Mouse (Mus musculus) Patski (cell line): ENCODE measurements at regions not wholly inside any gene's neighbourhood (a gene's known extent, or its start where the extent isn't known, plus 50 kb on each side); places are given as distances from the start of the nearest gene placed in this dataset.

Experiments used
- ATAC-seq: fragments of 100-300 bp; one replicate; pipeline ENCODE4 v1.8.0; 2021
- CTCF ChIA-PET: fragments of 350-600 bp; sonication (Branson Sonifier 250); formaldehyde crosslinking; loops from one replicate; lab custom pipeline; 2022; ENCODE audit warnings: inconsistent platforms; lab: Charles Lee
- POLR2A ChIA-PET: fragments of 350-600 bp; sonication (Branson Sonifier 250); formaldehyde crosslinking; loops from one replicate; lab custom pipeline; 2022; ENCODE audit warnings: antibody characterized with exemption, inconsistent platforms; lab: Charles Lee
- DNase-seq: peaks from one replicate; pipeline ENCODE4 v3.0.0-alpha.2; 2011; ENCODE audit warnings: low read depth, low spot score
- H3K27me3 ChIP-seq: fragments of 371-371 bp; one replicate; pipeline ENCODE4 v1.5.1; 2021
- CTCF ChIP-seq: fragments of 100-300 bp; IDR thresholded peaks from one replicate; pipeline ENCODE4 v1.5.1; 2021
- in situ Hi-C: fragments of 300-500 bp; cut with MboI; formaldehyde crosslinking; loops from 3 replicates; pipeline ENCODE4 v1.11.1; 2018; ENCODE audit warnings: low pct_unique_long_range_greater_than_20kb, mixed read lengths

- DNase-seq (no peak), ATAC-seq (no peak)
- TF ChIP-seq CTCF = no peak
- in situ Hi-C loops = no loop called here
- CTCF ChIA-PET = no interaction called here
- no peaks in the 10 kb centered on the region for H3K27me3 ChIP-seq
- POLR2A ChIA-PET = no interaction called here
Measured at GRCm38 (mm10) chr11:12843631-12844423, 379.1 kb upstream of the Cobl start.

- ChIA-PET CTCF (no interaction called here), POLR2A (no interaction called here)
- no peak for DNase-seq
- in situ Hi-C loops = no loop called here
- no peak for TF ChIP-seq CTCF
- peaks cover 6% of the 10 kb centered on the region for H3K27me3 ChIP-seq
- no peak for ATAC-seq
Measured at GRCm38 (mm10) chr11:12841393-12841792, 376.6 kb upstream of the Cobl start.

DNA sequence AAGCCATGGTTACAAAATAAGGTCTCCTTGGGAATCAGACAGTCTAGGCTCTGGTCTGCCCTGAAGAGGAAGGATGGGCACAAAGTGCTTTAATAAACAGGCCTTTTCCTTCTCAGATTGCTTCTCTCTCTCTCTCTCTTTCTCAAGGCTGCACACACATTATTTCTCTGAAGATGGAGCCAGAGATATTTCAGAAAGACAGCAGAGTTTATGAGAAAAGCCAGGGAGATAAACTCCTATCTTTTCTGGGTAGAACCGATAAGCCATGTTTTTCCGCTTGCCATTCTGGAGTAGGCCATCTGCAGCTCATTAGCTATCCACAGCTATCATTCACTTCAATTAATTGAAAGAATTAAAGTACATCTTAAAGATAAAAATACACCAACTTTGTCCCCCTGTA is 373.2 kb upstream of the Cobl start:
- POLR2A ChIA-PET = no interaction called here
- ATAC-seq (no peak), DNase-seq (no peak)
- CTCF ChIA-PET = no interaction called here
- no peak for TF ChIP-seq CTCF
- in situ Hi-C loops = no loop called here
- peaks cover 10% of the 10 kb centered on the region for H3K27me3 ChIP-seq

GRCm38 (mm10) chr11:12837387-12837786 is 372.6 kb upstream of the Cobl start:
- H3K27me3 ChIP-seq = peaks cover 10% of the 10 kb centered on the region
- no peak for TF ChIP-seq CTCF
- in situ Hi-C loops = no loop called here
- DNase-seq (no peak), ATAC-seq (no peak)
- ChIA-PET CTCF (no interaction called here), POLR2A (no interaction called here)

DNA sequence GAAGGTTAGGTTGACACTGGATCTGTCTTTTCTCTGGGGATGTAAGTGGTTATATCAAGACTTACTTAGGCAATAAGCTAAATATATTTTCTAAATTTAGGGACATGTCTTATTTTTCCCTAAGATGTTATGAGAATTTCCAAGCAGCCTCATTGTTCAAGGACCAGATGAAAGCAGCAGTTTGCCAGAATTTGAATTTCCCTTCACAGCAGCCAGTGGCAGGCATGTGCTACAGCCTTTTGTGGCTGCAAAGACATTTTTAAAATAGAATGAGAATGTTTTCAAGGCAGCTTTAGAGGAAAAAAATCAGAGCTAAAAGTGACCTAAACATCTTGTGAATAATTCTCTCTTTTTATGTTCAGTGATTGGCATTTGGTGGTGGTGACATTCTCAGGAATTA is 371.6 kb upstream of the Cobl start:
- DNase-seq (no peak), ATAC-seq (no peak)
- TF ChIP-seq CTCF = no peak
- in situ Hi-C loops = no loop called here
- POLR2A ChIA-PET = no interaction called here
- H3K27me3 ChIP-seq = peaks cover 10% of the 10 kb centered on the region
- CTCF ChIA-PET = no interaction called here

GRCm38 (mm10) chr11:12812021-12812420 is 347.3 kb upstream of the Cobl start:
- TF ChIP-seq CTCF = no peak
- ChIA-PET CTCF (no interaction called here), POLR2A (no interaction called here)
- in situ Hi-C loops = no loop called here
- ATAC-seq (no peak), DNase-seq (no peak)
- peaks cover 2% of the 10 kb centered on the region for H3K27me3 ChIP-seq

DNA sequence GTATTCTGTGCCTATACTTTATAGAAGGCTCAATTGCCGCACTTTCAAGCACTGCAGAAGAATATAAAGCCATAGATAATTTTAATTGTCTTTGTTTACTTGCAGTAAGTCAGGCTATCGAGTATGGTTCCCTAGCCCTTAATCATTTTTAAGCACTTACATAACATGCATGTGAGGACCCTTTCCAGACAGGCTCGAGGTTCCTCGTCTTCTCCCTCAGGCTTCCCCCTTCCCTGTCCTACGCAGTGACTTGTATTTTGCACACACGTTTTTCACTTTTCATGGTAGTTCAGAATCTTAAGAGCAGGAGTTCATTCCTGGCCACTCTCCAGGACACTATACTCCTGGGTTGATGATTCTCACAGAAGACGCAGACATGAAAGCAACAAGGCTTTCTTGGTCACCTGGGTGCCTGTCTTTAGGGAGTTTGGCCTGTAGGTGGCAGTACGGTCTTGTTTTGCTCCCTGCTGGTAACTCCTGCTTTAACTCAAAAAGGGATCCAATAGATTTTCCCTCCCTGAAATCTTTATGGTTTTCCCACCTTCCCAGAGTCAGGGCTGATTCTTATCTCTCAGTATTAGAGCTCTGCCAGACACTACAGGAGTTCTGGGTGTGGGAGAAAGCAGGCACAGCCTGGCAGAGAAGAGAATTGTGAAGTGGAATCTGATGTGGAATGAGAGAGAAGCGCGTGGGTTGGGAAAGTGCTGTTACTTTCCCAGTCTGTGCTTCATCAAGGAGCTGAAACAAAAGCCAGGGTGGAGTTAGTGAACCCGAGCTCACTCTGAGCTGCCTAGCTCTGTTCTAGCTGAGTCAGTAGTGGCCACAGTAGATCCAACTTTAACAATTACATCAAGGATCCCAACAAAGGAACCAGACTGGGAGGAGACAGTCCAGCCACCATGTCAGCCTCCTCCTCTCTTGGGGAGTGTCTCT is 346.5 kb upstream of the Cobl start:
- in situ Hi-C loops = no loop called here
- peak; percentile 61 for TF ChIP-seq CTCF
- H3K27me3 ChIP-seq = peaks cover 2% of the 10 kb centered on the region
- ChIA-PET POLR2A (no interaction called here), CTCF (no interaction called here)
- no peak for DNase-seq
- peak; percentile 65 for ATAC-seq
